Mouse (Mus musculus) liver, adult 2 months (tissue): ENCODE measurements around the gene Rdh14.

ENCODE experiments used
- CTCF ChIP-seq: fragments of 200-500 bp; IDR thresholded peaks from 2 replicates; pipeline ENCODE4 v1.5.1; 2011; ENCODE audit warnings: low read depth, low read length, control low read depth
- POLR2A ChIP-seq: fragments of 200-500 bp; IDR thresholded peaks from 2 replicates; pipeline ENCODE4 v1.6.1; 2011; ENCODE audit warnings: low read length, control low read depth; ENCODE audit not compliant: insufficient read depth; ENCODE audit errors: extremely low read depth

GRCm38 (mm10) chr12:10439483-10440235, 49.1 kb downstream of the Rdh14 start:
- TF ChIP-seq POLR2A = no peak
- no peak for TF ChIP-seq CTCF
